Mouse (Mus musculus) stomach, postnatal 0 days (tissue): Measurements from ENCODE around the gene Crygd. TPM values are rescaled to one million over a fixed set of nuclear protein-coding genes. Genes with fewer than 3 reads are reported as not detected.

Experiments used
- ATAC-seq: fragments of 200-750 bp; cut with Nextera tagmentation; 2 replicates; pipeline ENCODE4 v1.8.0; 2017; ENCODE audit not compliant: low FRiP score, low TSS enrichment
- DNase-seq: peaks from one replicate; pipeline ENCODE4 v3.0.0-alpha.2; 2016; ENCODE audit warnings: low spot score
- H3K27ac ChIP-seq: fragments of 300-500 bp; sonication (generic); replicated peaks from 2 replicates; pipeline ENCODE4 v1.5.1; 2014; ENCODE audit warnings: mild to moderate bottlenecking, control low read depth
- H3K27me3 ChIP-seq: fragments of 300-500 bp; sonication (generic); 2 replicates; pipeline ENCODE4 v1.6.1; 2014; ENCODE audit warnings: low read length; ENCODE audit not compliant: control insufficient read depth, insufficient read depth
- H3K36me3 ChIP-seq: fragments of 300-500 bp; sonication (generic); 2 replicates; pipeline ENCODE4 v1.6.1; 2014; ENCODE audit warnings: low read length, mixed read lengths; ENCODE audit not compliant: control insufficient read depth, insufficient read depth
- H3K4me1 ChIP-seq: fragments of 300-500 bp; sonication (generic); replicated peaks from 2 replicates; pipeline ENCODE4 v1.6.1; 2014; ENCODE audit warnings: antibody characterized with exemption; ENCODE audit not compliant: control insufficient read depth, insufficient read depth
- H3K4me2 ChIP-seq: fragments of 300-500 bp; sonication (generic); replicated peaks from 2 replicates; pipeline ENCODE4 v1.6.1; 2014; ENCODE audit warnings: low read depth, mild to moderate bottlenecking, control low read depth, moderate library complexity
- H3K4me3 ChIP-seq: fragments of 300-500 bp; sonication (generic); 2 replicates; pipeline ENCODE4 v1.5.1; 2014; ENCODE audit warnings: low read depth, low read length, control low read depth
- H3K9ac ChIP-seq: fragments of 300-500 bp; sonication (generic); 2 replicates; pipeline ENCODE4 v1.6.1; 2014; ENCODE audit warnings: mild to moderate bottlenecking, low read length, control low read depth, mixed read lengths
- H3K9me3 ChIP-seq: fragments of 300-500 bp; sonication (generic); 2 replicates; pipeline ENCODE4 v1.6.1; 2016; ENCODE audit warnings: low read length; ENCODE audit not compliant: control insufficient read depth
- CTCF ChIP-seq: IDR thresholded peaks from 2 replicates; pipeline ENCODE4 v1.5.1; 2016; ENCODE audit warnings: antibody characterized with exemption, low read depth, mild to moderate bottlenecking, moderate library complexity
- EP300 ChIP-seq: optimal IDR thresholded peaks from 2 replicates; pipeline ENCODE3; 2016; ENCODE audit warnings: antibody characterized with exemption
- WGBS: fragments of 180-500 bp; shearing (Covaris S2); extraction: QIAGEN DNeasy Blood & Tissue Kit; methylation state at CpG from one replicate; pipeline ENCODE4 v1.1.7; 2014; 5-methylcytosine and 5-hydroxymethylcytosine counted together
- polyA plus RNA-seq: library from polyadenylated mRNA; unstranded; fragments of >200 nt; fragmentation: Nextera tagmentation; extraction: Ambion mirVana; gene quantifications from 2 replicates; pipeline ENCODE4 v1.2.1, GENCODE M21; 2015

Gene Crygd
- polyA plus RNA-seq, 1 experiment from 2014 or later: not detected

- no peaks in the 10 kb centered on the region for H3K27me3 ChIP-seq
- H3K4me3 ChIP-seq: no peak overlapping the region
- H3K4me2 ChIP-seq: no peak overlapping the region
- no peak overlapping the region for H3K27ac ChIP-seq
- WGBS: 74% methylated on average over 4 of the region's 4 CpGs
- TF ChIP-seq CTCF (no peak), EP300 (no peak)
- H3K9me3 ChIP-seq: no peaks in the 10 kb centered on the region
- no peaks in the 10 kb centered on the region for H3K4me1 ChIP-seq
- ATAC-seq: no peak
- no peak overlapping the region for H3K9ac ChIP-seq
- no peaks in the 10 kb centered on the region for H3K36me3 ChIP-seq
- DNase-seq: no peak
These were observed 50.5 kb downstream of the Crygd start for GRCm38 (mm10) chr1:65012726-65013125.

Other genes starting within 250 kb of the Crygd start
- gene Plekhm3, start 106.6 kb downstream of the Crygd start, polyA plus RNA-seq: 2.2 and 2.3 TPM in 2 replicates
- gene Akr1cl, start 30.7 kb downstream of the Crygd start, polyA plus RNA-seq: 0.17 TPM in 1 of 2 replicates, not detected in the other
- gene Cryge, start 12.3 kb downstream of the Crygd start, polyA plus RNA-seq: not detected in 2 replicates
- not detected in 2 replicates for gene Crygc, start 10.2 kb upstream of the Crygd start, polyA plus RNA-seq
- not detected in 2 replicates for gene Crygb, start 18.8 kb upstream of the Crygd start, polyA plus RNA-seq
- not detected in 2 replicates for gene Cryga, start 39.9 kb upstream of the Crygd start, polyA plus RNA-seq
- gene Gm28845, start 56.1 kb upstream of the Crygd start, polyA plus RNA-seq: not detected in 2 replicates
- gene D630023F18Rik, start 59.8 kb upstream of the Crygd start, polyA plus RNA-seq: 0.16 and 0.27 TPM in 2 replicates
- 162 and 177 TPM in 2 replicates for gene Idh1, start 123.0 kb upstream of the Crygd start, polyA plus RNA-seq
- 3.9 and 4.4 TPM in 2 replicates for gene Pikfyve, start 123.2 kb upstream of the Crygd start, polyA plus RNA-seq
- not detected in 2 replicates for gene Pth2r, start 218.6 kb upstream of the Crygd start, polyA plus RNA-seq